Mouse (Mus musculus): ENCODE results near the gene Ncdn. TPM values are rescaled to one million over a fixed set of nuclear protein-coding genes. Genes with fewer than 3 reads are reported as not detected.

The Ncdn gene
- polyA plus RNA-seq, 1 experiment from 2014 or later, result 49.9 TPM

Other genes starting within 250 kb of the Ncdn start
- gene Ago4, start 220.0 kb downstream of the Ncdn start, polyA plus RNA-seq (2016; fragmentation: Nextera tagmentation; extraction: Ambion mirVana), result 8.2 and 9.7 TPM in 2 replicates
- 34.4 and 35.7 TPM in 2 replicates for gene Clspn, start 196.5 kb downstream of the Ncdn start, polyA plus RNA-seq (2016; fragmentation: Nextera tagmentation; extraction: Ambion mirVana)
- gene 5730409E04Rik, start 143.6 kb downstream of the Ncdn start, polyA plus RNA-seq (2016; fragmentation: Nextera tagmentation; extraction: Ambion mirVana), result 1.5 and 1.9 TPM in 2 replicates
- gene Psmb2, start 75.8 kb downstream of the Ncdn start, polyA plus RNA-seq (2016; fragmentation: Nextera tagmentation; extraction: Ambion mirVana), result 435 and 444 TPM in 2 replicates
- gene Tfap2e, start 17.2 kb downstream of the Ncdn start, polyA plus RNA-seq (2016; fragmentation: Nextera tagmentation; extraction: Ambion mirVana), result 2.2 and 3.3 TPM in 2 replicates
- gene AU040320, start 106 bp upstream of the Ncdn start, polyA plus RNA-seq (2016; fragmentation: Nextera tagmentation; extraction: Ambion mirVana), result 32.9 and 35.0 TPM in 2 replicates
- 42.7 and 43.5 TPM in 2 replicates for gene Zmym4, start 214.7 kb upstream of the Ncdn start, polyA plus RNA-seq (2016; fragmentation: Nextera tagmentation; extraction: Ambion mirVana)